Mouse (Mus musculus): ENCODE measurements around the gene Man2a2.

DNA sequence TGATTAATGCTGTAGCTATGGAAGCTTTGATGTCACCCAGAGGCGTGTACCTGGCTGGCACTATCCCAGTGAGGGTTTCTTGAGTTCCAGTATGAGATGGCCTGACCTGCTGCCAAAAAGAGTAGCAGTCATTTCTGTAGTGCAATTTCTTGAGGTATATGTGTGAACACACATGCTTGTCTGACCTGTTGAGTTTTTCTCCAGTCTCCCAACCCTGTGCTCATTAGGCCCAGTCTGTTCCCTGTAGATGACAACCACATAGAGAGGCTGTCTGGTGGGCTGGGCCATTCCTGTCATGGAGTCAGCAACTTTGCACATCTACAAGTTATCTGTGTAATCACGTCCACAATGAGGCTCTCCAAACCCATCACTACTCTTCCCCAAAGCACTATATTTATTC, 55.4 kb downstream of the Man2a2 start:
- TF ChIP-seq CTCF (IDR thresholded peaks at IDR 0.05; ENCODE audit: borderline replicate concordance, insufficient read depth, low read depth, low read length), result no peak
- TF ChIP-seq POLR2A (IDR thresholded peaks at IDR 0.05; ENCODE audit: borderline replicate concordance, insufficient read depth, low read length), result no peak

All from cerebellum, adult 2 months (tissue).